Mouse (Mus musculus) testis, adult 2 months (tissue): ENCODE data around the gene Acaca.

Experiments
- CTCF ChIP-seq: fragments of 200-500 bp; IDR thresholded peaks from 2 replicates; pipeline ENCODE4 v1.5.1; 2012; ENCODE audit warnings: low read depth, mild to moderate bottlenecking, inconsistent platforms, low read length, moderate library complexity; ENCODE audit not compliant: control insufficient read depth, insufficient read depth, insufficient replicate concordance
- POLR2A ChIP-seq: fragments of 200-500 bp; IDR thresholded peaks from 2 replicates; pipeline ENCODE4 v1.6.1; 2012; ENCODE audit warnings: low read depth, mild to moderate bottlenecking, inconsistent platforms, low read length, moderate library complexity; ENCODE audit not compliant: control insufficient read depth

- TF ChIP-seq POLR2A (no peak), CTCF (no peak)
These were observed 197.6 kb downstream of the Acaca start for GRCm38 (mm10) chr11:84327086-84327485.
